Mouse (Mus musculus) kidney, postnatal 25 days (tissue): ENCODE data around the gene Chrm3.

ENCODE experiments used
- DNase-seq, 2 experiments: peaks; one replicate each; pipeline ENCODE4 v3.0.0; 2021; ENCODE audit warnings: mixed read lengths in 2 of 2

Chrm3 gene

DNA sequence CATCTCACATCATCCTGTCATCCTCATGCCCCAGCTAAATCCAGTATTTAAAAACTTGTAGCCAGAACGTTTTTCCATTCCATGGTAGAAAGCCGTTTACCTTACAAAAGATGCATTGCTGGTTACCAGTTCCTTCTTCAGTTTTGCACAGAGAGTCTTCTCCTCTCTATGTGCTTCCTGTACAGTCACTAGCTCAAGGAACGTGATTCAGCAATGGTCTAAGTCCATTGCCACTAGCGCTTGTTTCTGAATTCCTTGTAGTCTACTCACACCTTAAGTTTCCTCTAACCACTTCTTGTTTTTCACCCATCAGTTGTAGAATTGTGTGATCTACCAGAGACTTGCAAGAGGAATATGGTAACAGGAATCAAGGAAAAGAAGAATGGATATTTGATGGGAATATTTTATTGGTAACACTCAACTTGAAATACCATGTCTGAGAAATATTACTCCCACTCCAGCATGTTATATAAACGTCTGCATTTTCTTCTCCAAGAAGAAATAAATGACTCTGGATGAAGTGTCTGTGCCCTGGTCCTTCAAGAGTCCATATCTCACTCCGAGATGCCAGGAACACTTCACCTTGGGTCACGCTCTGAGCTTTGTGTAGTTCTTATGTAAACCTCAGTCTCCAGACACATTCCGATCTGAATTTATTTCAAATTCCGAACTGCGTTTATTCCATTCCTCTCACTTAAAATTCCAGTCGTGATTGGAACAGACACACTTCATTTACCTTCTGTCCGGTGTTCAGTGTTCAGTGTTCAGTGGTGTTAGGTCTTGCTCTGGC is 293.6 kb downstream of the Chrm3 start:
- DNase-seq: no peak

DNA sequence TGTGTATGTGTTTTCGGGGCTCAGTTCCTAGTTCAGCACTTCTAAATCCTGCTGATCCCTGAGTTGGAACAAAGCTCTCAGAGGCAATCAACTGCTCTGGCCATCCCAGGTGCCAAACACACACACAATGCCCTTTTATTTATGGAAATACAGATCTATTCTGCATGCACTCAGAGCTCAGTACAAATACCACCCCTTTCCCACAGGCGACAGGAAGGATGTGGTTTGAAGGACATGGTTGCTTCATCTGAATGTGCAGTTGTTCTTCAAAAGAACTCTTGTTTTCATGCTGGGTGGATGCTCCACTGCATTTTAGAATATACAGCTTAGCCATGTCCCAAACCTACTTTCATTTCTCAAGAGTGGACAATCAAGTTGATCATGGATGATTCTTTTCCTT is 294.9 kb downstream of the Chrm3 start:
- DNase-seq: no peak

DNA sequence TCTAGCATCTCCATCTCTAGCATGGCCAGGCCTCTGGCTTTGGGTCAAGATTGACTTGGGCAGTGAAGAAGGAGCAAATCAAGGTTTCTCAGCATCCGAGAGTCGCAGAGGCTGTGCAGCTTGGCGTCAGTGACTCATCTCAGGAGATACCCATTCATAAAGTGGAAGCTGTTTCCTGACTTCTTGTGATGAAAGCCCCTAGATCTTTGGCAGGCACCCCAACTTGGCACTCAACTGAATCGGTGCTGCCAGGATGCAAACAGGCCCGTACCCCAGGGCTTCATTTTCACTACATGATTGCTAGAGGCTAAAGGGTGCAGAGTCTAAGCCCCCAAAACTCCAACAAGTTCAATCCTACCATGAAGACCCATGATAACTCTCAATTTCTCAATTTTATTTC is 298.0 kb downstream of the Chrm3 start:
- DNase-seq: peak; percentile 57 to 60

DNA sequence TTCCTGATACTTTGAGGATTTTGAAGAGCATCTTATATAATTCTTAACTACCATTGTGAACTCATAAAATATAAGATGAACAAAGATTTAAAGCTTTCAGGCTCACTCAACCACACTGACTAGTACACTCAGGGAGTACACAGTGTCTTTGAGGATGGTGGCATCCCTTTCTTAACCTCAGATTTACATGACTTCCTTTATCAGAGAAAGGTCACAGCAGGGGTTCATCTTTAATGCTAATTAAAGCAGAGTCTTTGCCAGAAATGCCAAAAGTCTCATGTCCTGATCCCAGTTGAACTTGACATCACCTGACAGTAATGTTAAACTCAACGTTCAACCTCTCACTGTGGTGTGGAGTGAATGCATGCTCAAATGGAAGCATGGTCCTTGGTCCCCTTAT is 301.7 kb downstream of the Chrm3 start:
- no peak for DNase-seq

DNA sequence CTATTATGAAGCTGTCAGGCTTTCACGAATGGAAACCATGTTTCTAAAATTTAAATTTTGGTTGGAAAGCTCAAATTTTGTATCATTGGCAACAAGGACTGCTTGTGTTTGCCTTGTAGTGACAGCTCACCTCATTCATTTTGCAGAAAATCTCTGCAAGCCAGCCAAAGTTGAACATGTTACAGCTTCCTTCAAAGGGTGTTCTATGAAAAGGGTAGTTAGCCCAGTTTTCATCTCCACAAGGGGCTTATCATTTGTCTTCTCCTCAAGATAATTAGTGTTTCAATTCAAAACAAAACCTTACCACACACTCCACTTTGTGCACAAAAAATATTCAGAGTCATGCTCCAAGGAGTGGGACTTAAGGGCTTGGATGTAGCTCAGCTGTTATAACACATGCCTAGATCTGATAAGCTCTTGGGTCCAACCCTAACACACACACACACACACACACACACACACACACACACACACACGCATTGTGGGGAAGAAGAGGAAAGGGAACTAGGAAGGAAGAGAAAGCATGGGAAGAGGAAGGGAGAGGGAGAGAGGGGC is 302.9 kb downstream of the Chrm3 start:
- no peak for DNase-seq

DNA sequence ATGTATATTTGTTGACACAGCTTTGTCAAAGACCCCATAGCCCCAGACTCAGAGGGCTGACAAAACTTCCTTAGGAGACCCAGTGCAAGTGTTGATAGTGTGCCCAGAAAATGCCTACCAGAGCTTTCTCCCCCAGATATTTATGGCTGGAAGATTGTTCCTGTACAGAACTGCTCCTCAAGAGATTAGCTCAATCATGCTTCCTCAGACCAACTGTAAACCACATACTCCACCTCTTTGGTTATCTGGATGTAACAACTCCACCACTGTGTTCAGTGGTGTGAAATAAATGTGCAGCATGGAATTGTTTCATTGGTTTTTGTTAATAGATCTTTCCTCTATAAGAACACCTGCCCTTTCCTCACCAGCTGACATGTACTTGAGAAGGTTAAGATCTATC is 306.6 kb downstream of the Chrm3 start:
- DNase-seq: no peak

DNA sequence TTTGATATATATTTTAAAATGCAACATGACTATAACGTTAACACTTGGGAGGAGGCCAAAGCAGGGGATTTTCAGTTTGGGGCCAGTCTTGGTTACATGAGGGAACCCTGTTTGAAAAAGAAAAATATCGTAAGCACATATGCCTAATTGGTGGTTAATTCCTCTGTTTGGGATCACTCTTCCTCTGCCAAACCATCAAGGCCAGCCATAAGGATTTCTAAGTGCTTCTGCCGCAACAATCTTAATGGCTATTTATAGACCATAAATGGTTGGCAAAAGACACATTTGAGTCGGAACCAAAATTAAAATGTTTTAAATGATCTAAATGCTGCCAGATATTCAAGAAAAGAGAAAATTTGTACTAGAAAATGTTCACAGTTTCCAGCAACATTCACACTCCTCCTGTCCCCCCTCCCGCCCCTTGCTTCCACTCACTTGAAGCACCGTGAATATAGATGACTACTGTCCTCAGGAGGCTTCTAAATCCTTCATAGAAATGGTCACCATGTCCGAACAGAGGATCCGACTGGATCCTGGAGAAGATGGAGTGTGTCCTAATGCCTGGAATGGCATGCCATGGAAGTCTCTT is 307.3 kb downstream of the Chrm3 start:
- no peak for DNase-seq

DNA sequence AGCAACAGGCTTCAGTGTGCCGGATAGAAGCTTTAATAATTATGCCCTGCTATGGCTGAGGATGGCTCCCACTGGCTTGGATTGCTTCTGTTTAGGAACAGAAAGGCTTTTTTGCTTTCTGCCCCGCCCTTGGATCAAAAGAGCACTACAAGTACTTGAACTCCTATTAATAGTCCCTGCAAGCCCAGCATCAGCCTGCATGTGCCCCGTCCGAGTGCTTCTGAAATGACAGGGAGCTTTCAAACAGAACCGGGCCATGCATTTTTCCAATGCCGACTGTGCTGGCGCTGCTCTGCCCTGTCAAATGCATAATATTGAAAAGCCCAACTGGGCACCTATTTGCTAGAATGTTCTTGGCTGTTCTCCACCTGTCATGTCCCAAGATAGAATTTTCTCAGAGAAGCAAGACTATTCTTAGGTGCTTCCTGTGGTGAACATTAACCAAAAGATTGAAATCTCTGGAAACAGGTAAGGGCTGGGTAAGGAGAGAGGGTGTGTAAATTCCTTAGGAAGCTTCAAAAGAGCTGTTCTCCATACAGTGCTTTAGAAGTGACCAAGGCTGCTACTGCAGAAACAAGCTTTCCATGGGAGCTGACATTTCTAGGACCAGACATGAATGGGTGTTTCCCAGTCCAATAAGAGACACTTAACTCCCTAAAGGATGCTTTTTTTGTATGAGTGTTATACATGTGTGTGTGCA is 314.8 kb downstream of the Chrm3 start:
- peak; percentile 7 to 46 for DNase-seq

DNA sequence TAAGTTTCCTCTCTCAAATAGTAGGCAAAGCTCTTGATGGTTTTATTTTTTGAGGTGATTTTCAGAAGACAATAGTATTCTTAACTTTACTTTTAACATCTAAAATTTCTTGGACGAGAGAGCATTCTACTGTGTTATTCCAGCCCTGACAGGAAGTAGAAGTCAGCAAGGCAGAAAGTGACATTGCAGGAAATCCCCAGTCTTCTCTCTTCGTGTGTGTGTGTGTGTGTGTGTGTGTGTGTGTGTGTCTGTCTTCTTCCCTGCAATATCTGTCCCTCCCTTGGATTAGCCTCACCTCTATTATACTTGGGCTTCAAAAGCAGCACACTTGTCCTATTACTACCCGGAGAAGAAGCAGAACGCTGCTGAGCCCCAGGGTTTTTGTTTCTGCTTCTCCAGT is 316.6 kb downstream of the Chrm3 start:
- peak; percentile 55 to 58 for DNase-seq

DNA sequence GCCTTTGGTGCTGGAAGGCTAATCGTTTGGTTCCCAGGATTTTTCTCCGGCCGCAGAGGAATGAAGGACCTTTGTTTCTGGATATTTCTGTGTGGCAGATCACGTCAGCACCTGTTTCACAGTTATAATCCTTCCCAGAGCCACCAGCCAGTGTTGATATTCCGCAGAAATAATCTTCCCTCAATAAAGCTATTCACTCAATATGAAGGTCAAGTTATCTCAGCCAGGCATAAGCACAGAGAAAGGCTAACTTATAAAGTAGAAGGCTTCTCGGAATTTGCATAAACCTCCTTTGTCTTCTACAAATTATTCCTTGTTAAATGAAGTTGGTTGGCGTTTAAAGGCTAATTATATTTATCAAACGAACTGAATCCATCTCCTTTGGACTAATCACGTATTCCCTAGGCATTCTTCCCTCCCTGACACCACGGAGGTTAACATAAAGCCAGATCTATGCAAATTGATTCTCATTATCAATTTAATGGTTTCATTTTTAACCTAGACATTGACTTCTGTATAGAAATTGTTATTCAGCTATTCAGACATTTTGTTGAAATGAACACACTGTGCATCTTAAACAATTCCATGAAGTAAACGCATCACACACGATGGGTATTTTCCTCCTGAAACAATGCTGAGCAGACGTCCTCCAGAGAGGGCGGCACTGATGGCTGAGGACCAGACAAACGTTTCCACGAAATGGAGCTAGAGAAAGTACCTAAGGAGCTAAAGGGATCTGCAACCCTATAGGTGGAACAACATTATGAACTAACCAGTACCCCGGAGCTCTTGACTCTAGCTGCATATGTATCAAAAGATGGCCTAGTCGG is 326.9 kb downstream of the Chrm3 start:
- no peak for DNase-seq

DNA sequence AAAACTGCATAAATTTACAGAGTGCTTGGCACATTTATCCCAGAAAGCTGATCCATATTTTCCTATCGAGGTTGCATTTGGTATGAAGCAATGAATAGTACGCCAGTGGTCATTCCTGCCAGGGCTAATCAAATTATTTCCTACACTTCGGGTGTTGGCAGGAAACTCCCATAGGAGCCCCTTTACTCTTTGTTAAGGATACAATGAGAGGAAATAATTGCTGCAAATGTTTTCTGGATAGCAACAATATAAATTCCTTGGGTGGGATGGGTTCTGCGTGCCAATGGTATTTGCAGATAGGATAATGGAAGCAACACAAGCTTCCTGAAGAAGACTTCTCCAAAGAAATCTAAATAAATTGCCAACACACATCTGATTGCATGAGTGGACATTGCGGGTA is 329.1 kb downstream of the Chrm3 start:
- no peak for DNase-seq

DNA sequence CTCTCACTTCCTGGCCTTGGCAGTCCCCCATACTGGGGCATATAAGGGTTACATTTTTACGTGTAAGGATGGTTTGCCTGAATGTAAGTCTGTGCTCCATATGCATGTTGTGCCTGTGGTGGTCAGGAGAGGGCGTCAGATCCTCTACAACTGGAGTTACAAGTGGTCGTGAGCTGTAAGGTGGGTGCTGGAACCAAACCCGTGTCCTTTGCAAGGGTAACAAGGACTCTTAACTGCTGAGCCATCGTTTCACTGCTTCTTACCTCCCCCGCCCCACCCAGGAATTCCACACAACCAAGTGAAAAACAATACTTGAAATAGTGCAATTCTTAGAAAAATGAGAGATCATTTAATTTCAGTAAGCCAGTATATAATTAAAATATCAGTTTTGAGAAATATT is 330.7 kb downstream of the Chrm3 start:
- no peak for DNase-seq

DNA sequence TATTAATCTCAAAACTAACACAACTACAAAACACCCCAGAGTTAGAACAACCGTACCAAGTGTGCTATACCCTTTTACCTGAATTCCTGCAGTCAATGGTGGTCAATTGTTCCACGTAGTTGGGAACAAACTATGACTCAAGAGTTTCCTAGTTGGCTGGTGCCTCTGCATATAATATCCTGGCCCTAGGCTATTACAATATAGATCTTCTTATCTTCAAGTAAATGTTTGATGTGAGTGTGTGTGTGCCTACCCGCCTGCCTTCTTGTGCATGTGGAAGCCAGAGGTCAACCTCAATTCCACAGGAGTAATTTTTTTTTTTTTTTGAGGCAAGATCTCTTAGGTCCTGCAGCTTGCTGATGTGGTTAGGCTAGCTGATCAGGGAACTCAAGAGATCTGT is 335.5 kb downstream of the Chrm3 start:
- DNase-seq: no peak

DNA sequence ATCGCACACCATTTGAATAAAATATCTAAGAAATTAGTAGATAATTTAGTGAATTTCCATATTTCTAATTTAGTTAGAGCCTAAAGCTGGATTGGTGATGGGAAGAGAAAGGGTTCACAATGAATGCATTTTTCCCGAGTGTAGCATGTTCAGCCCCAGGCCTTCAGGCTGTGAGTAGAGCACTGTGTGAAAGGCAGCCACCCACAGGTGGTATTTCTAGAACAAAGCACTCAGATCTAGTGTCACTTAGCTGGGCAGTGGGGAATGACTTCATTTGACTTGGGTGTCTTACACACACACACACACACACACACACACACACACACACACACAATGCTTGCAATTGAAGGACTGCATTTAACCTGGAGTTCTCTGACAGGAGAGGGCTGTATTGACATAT is 337.5 kb downstream of the Chrm3 start:
- no peak for DNase-seq

DNA sequence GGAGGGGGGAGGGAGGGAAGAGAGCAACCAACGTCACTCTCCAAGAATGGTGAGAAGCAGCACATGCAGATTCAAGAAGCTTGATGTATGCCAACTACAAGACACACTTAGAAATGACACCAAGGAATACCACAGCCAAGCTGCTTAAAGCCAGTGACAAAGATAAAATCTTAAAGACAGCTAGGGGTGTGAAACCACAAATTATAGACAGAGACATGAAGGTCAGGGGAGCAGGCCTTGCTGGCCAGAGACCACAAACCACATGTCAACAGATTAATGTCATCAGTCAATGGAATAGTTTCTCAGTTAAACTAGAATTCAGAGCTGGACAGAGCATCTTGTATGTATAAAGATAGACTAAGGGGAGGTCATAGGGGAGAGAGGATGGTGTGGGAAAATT is 341.4 kb downstream of the Chrm3 start:
- no peak for DNase-seq

DNA sequence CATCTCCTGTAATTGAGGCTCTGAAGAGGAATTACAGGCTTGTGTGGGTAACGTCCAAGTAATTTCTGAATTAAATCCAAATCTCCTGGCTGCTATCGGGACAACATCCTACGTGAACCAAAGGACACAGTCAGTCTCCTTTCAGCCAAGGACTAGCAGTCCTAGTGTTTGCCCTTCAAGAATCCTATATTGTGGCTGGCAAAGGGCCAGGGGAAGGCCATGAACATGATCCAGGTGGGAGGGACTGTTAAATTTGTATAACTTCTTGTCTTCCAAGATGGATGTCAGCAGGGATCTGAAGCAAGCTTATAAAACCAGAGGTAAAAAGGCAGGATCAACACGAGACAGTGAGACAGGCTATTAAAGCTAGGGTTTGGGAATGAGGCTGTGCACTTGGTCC is 357.7 kb downstream of the Chrm3 start:
- DNase-seq: no peak

DNA sequence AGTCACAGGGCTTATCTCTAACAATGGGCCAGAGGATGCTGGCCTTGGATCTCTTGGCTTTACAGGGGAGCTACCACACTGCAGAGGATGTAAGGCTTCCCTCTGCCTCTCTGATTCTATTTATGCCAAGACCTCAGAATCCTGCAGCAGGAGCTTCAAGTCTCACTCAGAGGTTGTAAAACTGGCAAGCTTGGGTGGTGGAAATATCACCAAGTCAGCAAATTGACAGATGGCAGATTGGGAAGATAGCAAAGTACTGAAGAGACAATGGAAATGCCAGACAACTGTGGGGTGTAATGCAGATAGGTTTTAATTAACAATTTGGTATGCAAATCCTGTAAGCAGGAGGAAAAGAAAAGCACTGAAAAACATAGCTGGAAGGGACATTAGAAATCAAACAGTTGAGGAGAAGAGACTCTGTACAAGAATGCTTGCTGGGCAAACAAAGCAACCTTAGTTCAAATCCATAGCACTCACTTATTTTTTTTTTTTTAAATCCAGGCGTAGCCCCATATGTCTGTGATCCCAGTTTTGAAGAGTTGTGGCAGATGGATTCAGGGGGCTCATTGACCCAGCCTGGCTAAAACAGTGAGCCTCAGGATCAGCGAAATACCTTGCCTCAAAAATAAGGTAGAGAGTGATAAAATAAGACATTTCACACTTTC is 362.9 kb downstream of the Chrm3 start:
- no peak for DNase-seq

DNA sequence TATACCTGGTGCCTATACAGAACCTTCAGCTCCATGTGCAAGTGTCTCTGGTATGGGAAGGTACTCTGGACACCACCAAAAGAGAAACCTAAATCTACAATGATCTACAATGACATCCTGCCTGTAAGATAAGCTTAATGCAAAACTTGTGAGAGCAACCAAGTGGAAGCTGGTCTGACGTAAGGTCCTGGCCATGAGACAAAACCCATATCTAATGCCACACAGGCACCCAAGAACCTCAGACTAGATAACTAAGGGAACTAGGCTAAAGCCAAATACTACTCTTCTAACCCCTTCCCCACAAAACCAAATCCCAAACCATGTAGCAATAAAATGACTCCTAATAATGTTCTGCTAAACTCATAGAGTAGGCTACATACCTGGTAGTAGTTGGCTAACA is 364.8 kb downstream of the Chrm3 start:
- no peak for DNase-seq

DNA sequence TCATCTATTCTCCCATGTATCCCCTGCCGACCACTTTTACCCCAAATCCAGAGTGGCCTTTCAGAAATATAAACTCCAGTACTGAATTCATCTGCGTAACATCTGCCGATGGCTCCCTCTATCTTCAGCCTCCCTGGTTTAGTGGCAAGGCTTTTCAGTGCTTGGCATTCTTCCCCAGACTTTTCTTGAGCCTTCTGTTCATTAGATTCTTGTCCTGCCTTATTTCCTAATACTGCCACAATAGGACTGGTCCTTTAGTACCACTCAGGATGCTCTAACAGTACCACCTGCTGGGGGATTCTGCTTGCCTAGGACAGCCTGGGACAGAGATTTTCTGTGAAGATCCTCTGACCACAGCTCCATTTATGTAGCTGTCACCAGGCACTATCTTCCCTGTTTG is 367.1 kb downstream of the Chrm3 start:
- DNase-seq: no peak

DNA sequence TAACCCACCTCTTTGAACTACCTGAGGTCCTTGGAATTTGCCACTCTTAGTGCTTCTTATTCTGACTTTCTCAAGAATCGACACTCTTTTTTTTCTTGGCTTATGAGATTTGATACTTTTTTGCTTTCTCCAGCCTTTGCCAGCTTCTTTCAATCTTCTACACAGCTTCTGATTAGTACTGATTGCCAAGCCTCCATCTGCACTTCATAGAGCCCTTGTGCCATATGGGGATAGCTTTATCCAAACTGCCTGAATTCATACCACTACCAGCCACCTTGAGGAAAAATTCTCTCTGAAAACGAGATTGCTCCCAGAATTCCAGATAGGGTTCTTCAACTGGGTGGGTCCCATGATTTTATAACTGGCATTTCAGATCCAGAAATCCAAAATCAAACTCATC is 368.0 kb downstream of the Chrm3 start:
- no peak for DNase-seq

DNA sequence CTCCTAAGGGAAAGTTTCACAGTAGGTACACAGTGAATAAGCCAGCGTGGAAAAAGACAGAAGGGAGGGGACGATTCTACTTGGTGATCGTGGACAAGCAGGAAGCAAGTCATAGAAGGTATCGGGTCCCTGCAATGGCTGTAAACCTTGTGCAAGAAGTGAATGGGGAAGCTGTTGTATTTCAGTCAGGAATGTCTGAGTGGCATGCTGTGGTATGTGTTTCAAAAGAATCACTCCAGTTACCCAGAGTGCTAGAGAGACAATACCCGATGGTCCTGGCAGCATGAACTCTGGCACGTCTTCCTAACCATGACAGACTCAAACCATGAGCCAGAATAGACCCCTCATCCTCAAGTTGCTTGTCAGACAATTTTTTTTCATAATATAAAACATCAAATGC is 375.0 kb downstream of the Chrm3 start:
- DNase-seq: no peak

DNA sequence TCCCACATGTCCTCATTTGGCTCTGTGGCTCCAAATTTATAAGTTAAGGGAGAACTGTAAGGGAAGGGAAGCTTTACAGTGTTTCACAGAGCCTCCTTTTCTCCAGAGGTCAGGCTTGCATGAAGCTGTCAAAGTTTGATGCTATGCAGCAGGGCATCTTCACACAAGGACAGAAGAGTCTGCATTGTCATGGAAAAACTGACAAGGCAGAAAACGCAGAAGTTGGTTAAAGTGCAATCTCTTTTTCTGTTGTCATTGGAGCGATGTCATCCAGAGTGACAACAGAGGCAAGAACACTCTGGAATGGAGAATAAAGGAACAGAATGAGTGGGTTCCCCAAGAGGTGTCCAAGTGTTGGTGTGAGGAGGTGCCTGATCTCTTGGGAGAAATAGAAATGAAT is 377.4 kb downstream of the Chrm3 start:
- no peak for DNase-seq

DNA sequence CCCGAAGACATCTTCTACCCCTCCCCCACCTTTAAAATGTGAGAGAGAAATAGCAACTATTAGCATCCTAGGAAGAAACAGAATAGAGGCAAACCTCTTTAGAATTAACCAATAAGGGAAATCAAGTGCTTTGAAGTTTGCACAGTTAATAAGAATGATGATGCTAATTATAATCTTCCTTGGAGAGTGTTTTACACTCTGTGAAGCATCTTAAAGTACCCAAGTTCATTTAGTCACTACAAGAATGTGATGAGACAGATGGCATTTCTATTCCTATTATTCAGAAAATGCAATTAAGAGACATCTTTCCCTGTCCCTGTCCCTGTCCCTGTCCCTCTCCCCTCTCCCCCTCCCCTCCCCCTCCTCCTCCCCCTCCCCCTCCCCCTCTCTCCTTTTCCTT is 382.9 kb downstream of the Chrm3 start:
- DNase-seq: no peak
